Mouse (Mus musculus) heart, embryonic 14.5 days (tissue): ENCODE data around the gene Stk39. TPM values are rescaled to one million over a fixed set of nuclear protein-coding genes. Genes with fewer than 3 reads are reported as not detected.

Experiments
- ATAC-seq: fragments of 200-750 bp; cut with Nextera tagmentation; 2 replicates; pipeline ENCODE4 v1.8.0; 2017; ENCODE audit warnings: low read depth, moderate TSS enrichment; ENCODE audit not compliant: insufficient number of reproducible peaks, insufficient read depth, low FRiP score
- H3K27ac ChIP-seq, 2 experiments: fragments of 200-500 bp in 1 of 2; fragments of 300-500 bp in 1 of 2; sonication (generic) in 1 of 2; replicated peaks in 1 of 2; 2 replicates each; pipeline ENCODE4 v1.5.1; 2012 to 2014; ENCODE audit warnings: low read depth in 2 of 2, low read length in 2 of 2, control low read depth in 1 of 2, mild to moderate bottlenecking in 1 of 2, mixed read lengths in 1 of 2; ENCODE audit not compliant: control insufficient read depth in 1 of 2, insufficient read depth in 1 of 2
- H3K27me3 ChIP-seq: fragments of 300-500 bp; sonication (generic); 2 replicates; pipeline ENCODE4 v1.6.1; 2014; ENCODE audit warnings: mild to moderate bottlenecking, low read length, control low read depth; ENCODE audit not compliant: control insufficient read depth, insufficient read depth
- H3K36me3 ChIP-seq: fragments of 300-500 bp; sonication (generic); 2 replicates; pipeline ENCODE4 v1.6.1; 2014; ENCODE audit warnings: mild to moderate bottlenecking, control low read depth, low read length, mixed read lengths; ENCODE audit not compliant: control insufficient read depth, insufficient read depth
- H3K4me1 ChIP-seq, 2 experiments: fragments of 200-500 bp in 1 of 2; fragments of 300-500 bp in 1 of 2; sonication (generic) in 1 of 2; 2 replicates each; pipeline ENCODE4 v1.6.1; 2012 to 2014; ENCODE audit warnings: low read length in 2 of 2, control low read depth in 1 of 2, mixed read lengths in 1 of 2; ENCODE audit not compliant: control insufficient read depth in 2 of 2, insufficient read depth in 2 of 2
- H3K4me2 ChIP-seq: fragments of 300-500 bp; sonication (generic); 2 replicates; pipeline ENCODE4 v1.6.1; 2014; ENCODE audit warnings: mild to moderate bottlenecking, low read length
- H3K4me3 ChIP-seq, 2 experiments: fragments of 200-500 bp in 1 of 2; fragments of 300-500 bp in 1 of 2; sonication (generic) in 1 of 2; 2 replicates each; pipeline ENCODE4 v1.5.1; 2012 to 2014; ENCODE audit warnings: low read length in 2 of 2, mild to moderate bottlenecking in 2 of 2, control low read depth in 1 of 2, low read depth in 1 of 2, moderate library complexity in 1 of 2; ENCODE audit not compliant: control insufficient read depth in 1 of 2, insufficient read depth in 1 of 2
- H3K9ac ChIP-seq: fragments of 300-500 bp; sonication (generic); 2 replicates; pipeline ENCODE4 v1.6.1; 2014; ENCODE audit warnings: mild to moderate bottlenecking, low read length
- H3K9me3 ChIP-seq: fragments of 300-500 bp; sonication (generic); 2 replicates; pipeline ENCODE4 v1.6.1; 2016; ENCODE audit warnings: low read length, control low read depth; ENCODE audit not compliant: control insufficient read depth
- WGBS: fragments of 180-500 bp; shearing (Covaris S2); extraction: QIAGEN DNeasy Blood & Tissue Kit; methylation state at CpG from one replicate; pipeline ENCODE4 v1.1.7; 2014; 5-methylcytosine and 5-hydroxymethylcytosine counted together
- polyA plus RNA-seq: library from polyadenylated mRNA; unstranded; fragments of >200 nt; fragmentation: Nextera tagmentation; extraction: Ambion mirVana; gene quantifications from 2 replicates; pipeline ENCODE4 v1.2.1, GENCODE M21; 2014

The Stk39 gene
- polyA plus RNA-seq, 1 experiment from 2014 or later = 90.8 TPM

- H3K9ac ChIP-seq = no peak overlapping the region
- H3K27ac ChIP-seq = no peak overlapping the region
- no peaks in the 10 kb centered on the region for H3K9me3 ChIP-seq
- H3K4me1 ChIP-seq = 0 out of 4 replicates have a peak, but pooled peaks cover 0 to 4% of the 10 kb centered on the region in 2 experiments
- H3K27me3 ChIP-seq = no peaks in the 10 kb centered on the region
- WGBS = 12% methylated on average over 6 of the region's 6 CpGs
- no peak overlapping the region for H3K4me2 ChIP-seq
- peaks cover 40% of the 10 kb centered on the region for H3K36me3 ChIP-seq
- no peak for ATAC-seq
- no peak overlapping the region for H3K4me3 ChIP-seq
Observed at GRCm38 (mm10) chr2:68350621-68351020, 121.4 kb downstream of the Stk39 start.

- Histone ChIP-seq H3K4me2 (no peak overlapping the region), H3K9me3 (no peaks in the 10 kb centered on the region), H3K36me3 (peaks cover 42% of the 10 kb centered on the region), H3K4me3 (no peak overlapping the region), H3K4me1 (0 out of 4 replicates have a peak, but pooled peaks cover 0 to 4% of the 10 kb centered on the region in 2 experiments), H3K27ac (no peak overlapping the region), H3K9ac (no peak overlapping the region), H3K27me3 (no peaks in the 10 kb centered on the region)
- ATAC-seq = no peak
- WGBS = 60% methylated on average over 24 of the region's 24 CpGs
Observed at GRCm38 (mm10) chr2:68349593-68350383, 122.3 kb downstream of the Stk39 start.

GRCm38 (mm10) chr2:68348966-68349365, 123.1 kb downstream of the Stk39 start:
- H3K27me3 ChIP-seq = no peaks in the 10 kb centered on the region
- no peak overlapping the region for H3K27ac ChIP-seq
- H3K36me3 ChIP-seq = peaks cover 41% of the 10 kb centered on the region
- 0 out of 4 replicates have a peak, but pooled peaks cover 0 to 4% of the 10 kb centered on the region in 2 experiments for H3K4me1 ChIP-seq
- no peak overlapping the region for H3K4me3 ChIP-seq
- 90% methylated on average over 12 of the region's 12 CpGs for WGBS
- H3K9me3 ChIP-seq = no peaks in the 10 kb centered on the region
- no peak overlapping the region for H3K4me2 ChIP-seq
- no peak overlapping the region for H3K9ac ChIP-seq
- ATAC-seq = no peak

GRCm38 (mm10) chr2:68346606-68347237, 125.3 kb downstream of the Stk39 start:
- H3K27me3 ChIP-seq = no peaks in the 10 kb centered on the region
- H3K4me2 ChIP-seq = no peak overlapping the region
- peak overlapping the region in 1 of 2 experiments; percentile 38; a peak in 1 of 4 replicates for H3K27ac ChIP-seq
- 67% methylated on average over 8 of the region's 8 CpGs for WGBS
- H3K9ac ChIP-seq = no peak overlapping the region
- H3K4me1 ChIP-seq = 0 out of 4 replicates have a peak, but pooled peaks cover 0 to 4% of the 10 kb centered on the region in 2 experiments
- no peak overlapping the region for H3K4me3 ChIP-seq
- no peak for ATAC-seq
- peaks cover 39% of the 10 kb centered on the region for H3K36me3 ChIP-seq
- no peaks in the 10 kb centered on the region for H3K9me3 ChIP-seq

- H3K4me2 ChIP-seq = no peak overlapping the region
- 0 out of 4 replicates have a peak, but pooled peaks cover 0 to 4% of the 10 kb centered on the region in 2 experiments for H3K4me1 ChIP-seq
- H3K36me3 ChIP-seq = peaks cover 44% of the 10 kb centered on the region
- 85% methylated on average over 9 of the region's 9 CpGs for WGBS
- H3K9ac ChIP-seq = no peak overlapping the region
- H3K4me3 ChIP-seq = no peak overlapping the region
- no peaks in the 10 kb centered on the region for H3K27me3 ChIP-seq
- no peak overlapping the region for H3K27ac ChIP-seq
- no peak for ATAC-seq
- H3K9me3 ChIP-seq = no peaks in the 10 kb centered on the region
Observed at GRCm38 (mm10) chr2:68345269-68345668, 126.8 kb downstream of the Stk39 start.

GRCm38 (mm10) chr2:68343751-68344150, 128.3 kb downstream of the Stk39 start:
- H3K27ac ChIP-seq = no peak overlapping the region
- no peaks in the 10 kb centered on the region for H3K27me3 ChIP-seq
- no peak overlapping the region for H3K4me3 ChIP-seq
- no peak for ATAC-seq
- H3K9me3 ChIP-seq = no peaks in the 10 kb centered on the region
- 0 out of 4 replicates have a peak, but pooled peaks cover 0 to 4% of the 10 kb centered on the region in 2 experiments for H3K4me1 ChIP-seq
- no peak overlapping the region for H3K9ac ChIP-seq
- peaks cover 52% of the 10 kb centered on the region for H3K36me3 ChIP-seq
- 79% methylated on average over 4 of the region's 4 CpGs for WGBS
- H3K4me2 ChIP-seq = no peak overlapping the region

- ATAC-seq = no peak
- Histone ChIP-seq H3K9ac (no peak overlapping the region), H3K27me3 (no peaks in the 10 kb centered on the region), H3K4me3 (no peak overlapping the region), H3K9me3 (no peaks in the 10 kb centered on the region), H3K4me2 (no peak overlapping the region), H3K4me1 (0 out of 4 replicates have a peak, but pooled peaks cover 0 to 4% of the 10 kb centered on the region in 2 experiments), H3K36me3 (peaks cover 59% of the 10 kb centered on the region), H3K27ac (no peak overlapping the region)
- WGBS = 91% methylated on average over 7 of the region's 7 CpGs
Observed at GRCm38 (mm10) chr2:68342122-68342646, 129.9 kb downstream of the Stk39 start.
